In the genomic region with DNA sequence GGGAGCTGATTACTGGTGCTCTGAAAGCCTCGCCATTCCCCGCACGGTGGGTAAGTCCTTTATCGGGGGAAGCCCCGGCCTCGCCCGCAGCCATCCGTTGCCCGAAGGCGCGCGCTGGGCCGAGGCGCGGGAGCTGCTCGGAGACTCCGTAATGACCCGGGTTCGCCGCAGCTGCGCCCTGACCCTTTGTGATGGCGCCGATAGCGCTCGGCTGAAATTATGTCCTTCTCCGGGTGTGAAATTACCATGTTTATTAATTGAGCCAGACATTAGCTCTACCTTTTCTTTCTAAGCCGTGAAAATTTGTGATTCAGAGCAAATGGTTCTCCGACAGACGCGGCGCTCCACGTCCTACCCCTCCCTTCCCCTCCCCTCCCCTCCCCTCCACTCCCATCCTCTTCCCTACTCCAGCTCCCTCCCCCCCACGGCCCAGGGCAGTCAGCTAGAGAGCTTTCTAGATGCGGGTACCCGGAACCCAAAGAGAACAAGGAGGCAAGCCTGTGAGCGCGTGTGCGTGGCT, we compare ENCODE assay signal across 10 mouse cellular contexts. TPM values are rescaled to one million over a fixed set of nuclear protein-coding genes. Genes with fewer than 3 reads are reported as not detected.
DNase-seq lines count a peak whose midpoint lies in the region; ATAC-seq and TF ChIP-seq lines count a peak whose summit lies in the region.
"Had no signal": no experiment of that assay in that cellular context is flagged by ENCODE, and none has a peak within 500 bp of the region (broad histone marks: within the 10 kb centered on the region; RNA-seq: fewer than 3 reads in every experiment).

No protein-coding gene starts in this region.

- no peaks in the 10 kb centered on the region for H3K79me2 ChIP-seq in heart, adult 2 months (replicated peaks; ENCODE audit: control insufficient read depth, insufficient read depth, low read length)

- no peak for ATAC-seq in heart, embryonic 13.5 days (ENCODE audit: extremely low read depth, insufficient number of reproducible peaks, low FRiP score, low TSS enrichment)
- ATAC-seq in hindbrain, embryonic 16.5 days = peak; percentile 69
- peak; percentile 70 for ATAC-seq in neural tube, embryonic 11.5 days (ENCODE audit: insufficient read depth, low FRiP score, low TSS enrichment)
- ATAC-seq: liver, embryonic 12.5 days had no signal

- TF ChIP-seq POLR2A in heart, adult 2 months (IDR thresholded peaks at IDR 0.05; ENCODE audit: insufficient read depth, low read depth, low read length) = no peak

- TF ChIP-seq EP300 in heart, adult 2 months (IDR thresholded peaks at IDR 0.05; ENCODE audit: insufficient read depth, low read depth, low read length) = no peak

- TF ChIP-seq CTCF in heart, adult 2 months (IDR thresholded peaks at IDR 0.05) = no peak

- DNase-seq in heart, adult 2 months = no peak
- peak; percentile 72 for DNase-seq in embryo, embryonic 11 days
- DNase-seq in neural tube, embryonic 11.5 days (ENCODE audit: low spot score) = peak; percentile 82
- DNase-seq in frontal cortex, postnatal 14 days (ENCODE audit: low spot score in 2 of 2) = no peak
- no peak for DNase-seq in left cerebral cortex, adult 18-20 months (ENCODE audit: low spot score in 2 of 2)
- DNase-seq in gastrocnemius, postnatal 14 days = no peak
- DNase-seq: gastrocnemius, adult 2 months had no signal

- H3K27ac ChIP-seq in heart, embryonic 13.5 days (replicated peaks) = no peak overlapping the region
- H3K27ac ChIP-seq in heart, adult 2 months = no peak overlapping the region
- H3K27ac ChIP-seq in hindbrain, embryonic 16.5 days (ENCODE audit: low read depth, low read length) = peak overlapping the region; percentile 48; the same call in 1 of the 2 replicates
- peak overlapping the region; percentile 58 for H3K27ac ChIP-seq in neural tube, embryonic 11.5 days (ENCODE audit: low read depth, low read length)
- H3K27ac ChIP-seq: gastrocnemius, adult 2 months; liver, embryonic 12.5 days had no signal

- H3K9me3 ChIP-seq in heart, embryonic 13.5 days = no peaks in the 10 kb centered on the region
- no peaks in the 10 kb centered on the region for H3K9me3 ChIP-seq in hindbrain, embryonic 16.5 days (ENCODE audit: control insufficient read depth, low read length)
- H3K9me3 ChIP-seq in neural tube, embryonic 11.5 days (ENCODE audit: control insufficient read depth, low read length) = no peaks in the 10 kb centered on the region
- H3K9me3 ChIP-seq: liver, embryonic 12.5 days had no signal

- H3K27me3 ChIP-seq in heart, embryonic 13.5 days (replicated peaks) = peaks cover 98% of the 10 kb centered on the region
- peaks cover 30% of the 10 kb centered on the region for H3K27me3 ChIP-seq in heart, adult 2 months (ENCODE audit: control insufficient read depth, insufficient read depth, low read length)
- H3K27me3 ChIP-seq in hindbrain, embryonic 16.5 days (replicated peaks; ENCODE audit: control insufficient read depth, insufficient read depth, low read length) = peaks cover 54% of the 10 kb centered on the region
- peaks cover 87% of the 10 kb centered on the region for H3K27me3 ChIP-seq in neural tube, embryonic 11.5 days (ENCODE audit: control insufficient read depth, insufficient read depth, low read length)

- H3K4me1 ChIP-seq in heart, embryonic 13.5 days = peaks cover 30% of the 10 kb centered on the region
- no peaks in the 10 kb centered on the region for H3K4me1 ChIP-seq in heart, adult 2 months (ENCODE audit: control insufficient read depth, insufficient read depth, low read length)
- H3K4me1 ChIP-seq in hindbrain, embryonic 16.5 days (ENCODE audit: control insufficient read depth, insufficient read depth, low read depth, low read length) = peaks cover 9% of the 10 kb centered on the region
- peaks cover 10% of the 10 kb centered on the region; the same call in 1 of the 2 replicates for H3K4me1 ChIP-seq in neural tube, embryonic 11.5 days (ENCODE audit: control insufficient read depth, insufficient read depth, low read length)
- H3K4me1 ChIP-seq: liver, embryonic 12.5 days had no signal

- intact Hi-C loops in heart, adult 2 months (cut with DNase I) = no loop called here
- intact Hi-C loops in gastrocnemius, postnatal 14 days (cut with DNase I; ENCODE audit: low total_unique reads) = no loop called here

- peak overlapping the region; percentile 36 for H3K4me3 ChIP-seq in heart, embryonic 13.5 days
- no peak overlapping the region for H3K4me3 ChIP-seq in heart, adult 2 months
- H3K4me3 ChIP-seq in hindbrain, embryonic 16.5 days (ENCODE audit: low read length) = peak overlapping the region; percentile 36
- peak overlapping the region; percentile 16 for H3K4me3 ChIP-seq in neural tube, embryonic 11.5 days (ENCODE audit: low read depth, low read length)
- H3K4me3 ChIP-seq: gastrocnemius, adult 2 months; liver, embryonic 12.5 days had no signal

- peak overlapping the region; percentile 58 for H3K4me2 ChIP-seq in heart, embryonic 13.5 days
- H3K4me2 ChIP-seq in hindbrain, embryonic 16.5 days (ENCODE audit: low read length) = peak overlapping the region; percentile 53
- H3K4me2 ChIP-seq in neural tube, embryonic 11.5 days (ENCODE audit: low read depth) = peak overlapping the region; percentile 28
- H3K4me2 ChIP-seq: liver, embryonic 12.5 days had no signal

- WGBS in heart, embryonic 13.5 days = under 1% methylated on average over 38 of the region's 38 CpGs
- WGBS in heart, adult 2 months = 1% methylated on average over 38 of the region's 38 CpGs
- under 1% methylated on average over 38 of the region's 38 CpGs for WGBS in hindbrain, embryonic 16.5 days
- under 1% methylated on average over 38 of the region's 38 CpGs for WGBS in neural tube, embryonic 11.5 days

- H3K9ac ChIP-seq in heart, embryonic 13.5 days = no peak overlapping the region
- H3K9ac ChIP-seq in heart, adult 2 months (ENCODE audit: low read depth, low read length) = no peak overlapping the region
- H3K9ac ChIP-seq in hindbrain, embryonic 16.5 days (ENCODE audit: low read depth, low read length) = no peak overlapping the region; the same call in 1 of the 2 replicates
- 0 out of 2 replicates have a peak overlapping the region, but pooled peaks have one; percentile 5 for H3K9ac ChIP-seq in neural tube, embryonic 11.5 days (ENCODE audit: low read length)
- H3K9ac ChIP-seq: liver, embryonic 12.5 days had no signal

- no peaks in the 10 kb centered on the region for H3K36me3 ChIP-seq in heart, embryonic 13.5 days
- H3K36me3 ChIP-seq in heart, adult 2 months (ENCODE audit: control insufficient read depth, insufficient read depth, low read length) = no peaks in the 10 kb centered on the region
- no peaks in the 10 kb centered on the region for H3K36me3 ChIP-seq in hindbrain, embryonic 16.5 days (ENCODE audit: control insufficient read depth, insufficient read depth, low read length)
- no peaks in the 10 kb centered on the region for H3K36me3 ChIP-seq in neural tube, embryonic 11.5 days (ENCODE audit: control insufficient read depth, insufficient read depth, low read length)
- H3K36me3 ChIP-seq: liver, embryonic 12.5 days had no signal

RNA-seq across cellular contexts. Expression of gene Tfap2a, which starts 34.1 kb away (rescaled TPM):
- 0.09 and 0.16 TPM in 2 replicates for polyA plus RNA-seq in heart, embryonic 13.5 days (2015; fragmentation: Nextera tagmentation; extraction: Ambion mirVana)
- under 1 TPM; 0.08 to 0.14 TPM for total RNA-seq in heart, adult 2 months (2021)
- 0.18 TPM in 1 of 2 replicates, not detected in the other for polyA plus RNA-seq in heart, adult 2 months (2012; rRNA removed)
- polyA plus RNA-seq in hindbrain, embryonic 16.5 days (2015; fragmentation: Nextera tagmentation; extraction: Ambion mirVana) = 8.4 and 9.0 TPM in 2 replicates
- 12.9 and 13.7 TPM in 2 replicates for polyA plus RNA-seq in neural tube, embryonic 11.5 days (2014; fragmentation: Nextera tagmentation; extraction: Ambion mirVana)
- under 1 TPM; 0.67 to 0.87 TPM for total RNA-seq in left cerebral cortex, adult 18-20 months (2021)
- total RNA-seq in gastrocnemius, postnatal 14 days (2021) = not detected

Comparison
In these comparisons a context has a peak if more than half of its experiments do, and no peak if none do; other contexts are left out.
1. H3K27ac ChIP-seq: peak in hindbrain, embryonic 16.5 days (single experiment) and neural tube, embryonic 11.5 days (single experiment); none in heart, embryonic 13.5 days (single experiment) and heart, adult 2 months (single experiment).
2. DNase-seq: peak in embryo, embryonic 11 days (single experiment) and neural tube, embryonic 11.5 days (single experiment); none in heart, adult 2 months (0 of 2), frontal cortex, postnatal 14 days (0 of 2), left cerebral cortex, adult 18-20 months (0 of 2) and gastrocnemius, postnatal 14 days (single experiment).
3. Peak in every context shown above with its lines, with median percentiles within 50 percentile points of each other: H3K4me2 ChIP-seq.